Mouse (Mus musculus): Measurements from ENCODE around the gene Figla. TPM values are rescaled to one million over a fixed set of nuclear protein-coding genes. Genes with fewer than 3 reads are reported as not detected.
"Not testable (repeated sequence)": the region's sequence is repeated elsewhere in the genome, so short reads cannot be mapped to it uniquely, and the experiment has no call there.

The Figla gene
- not detected in 2 replicates for polyA plus RNA-seq (2012)

DNA sequence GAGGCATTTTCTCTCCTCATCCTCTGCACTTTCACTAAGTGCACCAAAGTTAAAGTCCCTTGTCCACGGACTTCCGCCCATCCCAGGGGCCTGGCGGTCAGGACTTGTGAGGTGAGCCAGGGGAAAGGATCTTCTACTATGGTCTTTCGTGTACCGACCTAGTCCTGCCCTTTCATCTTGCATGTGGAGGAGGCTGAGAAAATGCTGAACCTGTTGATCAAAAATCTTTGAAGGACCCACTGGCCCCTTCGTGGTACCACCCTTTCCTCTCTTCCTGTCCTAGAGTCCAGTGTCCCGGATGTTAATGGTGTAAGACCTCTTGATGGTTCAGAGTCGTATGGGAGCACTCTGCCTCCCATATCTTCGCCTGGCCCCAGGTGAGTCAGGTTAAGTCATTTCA lies at the start of gene Figla:
Gene Figla (plus strand): TSS at position 301 of the 400 bp plus-strand sequence.
- peaks cover 4% of the 10 kb centered on the region; the same call in 1 of the 2 replicates for H3K27me3 ChIP-seq (ENCODE audit: control insufficient read depth)

DNA sequence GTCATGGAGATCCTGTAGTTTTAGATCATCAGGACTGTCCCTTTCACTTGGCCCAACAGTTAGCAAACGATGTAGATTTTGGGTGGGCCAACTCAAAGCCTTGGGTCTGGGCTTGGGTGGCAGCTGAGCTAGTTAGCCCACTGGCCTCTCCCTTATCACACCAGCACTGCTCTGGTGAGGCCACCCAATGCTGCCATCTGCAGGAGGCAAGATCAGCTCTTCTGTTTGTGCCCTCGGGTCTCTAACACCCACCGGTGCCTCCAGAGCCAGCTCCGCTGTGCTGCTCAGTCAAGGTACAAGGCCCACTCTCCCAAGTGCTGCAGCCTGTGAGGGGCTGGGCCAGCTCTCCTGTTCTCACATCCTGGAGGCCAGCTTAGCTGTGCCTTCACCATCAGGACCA lies 49.3 kb upstream of the Figla start:
- Histone ChIP-seq H3K4me1 (ENCODE audit: control insufficient read depth) (peaks cover 17% of the 10 kb centered on the region), H3K9me3 (ENCODE audit: control insufficient read depth, low read length) (no peaks in the 10 kb centered on the region)

More for the DNA sequence above, at the start of gene Figla:
- Histone ChIP-seq H3K9me3 (ENCODE audit: control insufficient read depth, low read length) (no peaks in the 10 kb centered on the region), H3K4me1 (ENCODE audit: control insufficient read depth) (no peaks in the 10 kb centered on the region; the same call in 1 of the 2 replicates), H3K36me3 (ENCODE audit: control insufficient read depth) (no peaks in the 10 kb centered on the region), H3K4me3 (replicated peaks) (no peak within 1 kb of the TSS)
- no peak for TF ChIP-seq TAL1 (IDR thresholded peaks at IDR 0.05; ENCODE audit: low read length)
- no peak for TF ChIP-seq GATA1 (IDR thresholded peaks at IDR 0.05; ENCODE audit: low read length)

GRCm38 (mm10) chr6:85969889-85970288 lies 46.1 kb upstream of the Figla start:
- Histone ChIP-seq H3K27me3 (ENCODE audit: control insufficient read depth) (no peaks in the 10 kb centered on the region), H3K4me1 (ENCODE audit: control insufficient read depth) (peaks cover 11% of the 10 kb centered on the region), H3K36me3 (ENCODE audit: control insufficient read depth) (no peaks in the 10 kb centered on the region), H3K4me3 (replicated peaks) (no peak overlapping the region), H3K9me3 (ENCODE audit: control insufficient read depth, low read length) (no peaks in the 10 kb centered on the region)
- no peak for TF ChIP-seq GATA1 (IDR thresholded peaks at IDR 0.05; ENCODE audit: low read length)
- TF ChIP-seq TAL1 (IDR thresholded peaks at IDR 0.05; ENCODE audit: low read length), result no peak

More for the DNA sequence above, 49.3 kb upstream of the Figla start:
- H3K4me3 ChIP-seq (replicated peaks), result no peak overlapping the region
- no peaks in the 10 kb centered on the region for H3K27me3 ChIP-seq (ENCODE audit: control insufficient read depth)
- no peak for TF ChIP-seq GATA1 (IDR thresholded peaks at IDR 0.05; ENCODE audit: low read length)
- no peak for TF ChIP-seq TAL1 (IDR thresholded peaks at IDR 0.05; ENCODE audit: low read length)
- H3K36me3 ChIP-seq (ENCODE audit: control insufficient read depth), result no peaks in the 10 kb centered on the region

- Histone ChIP-seq H3K9me3 (ENCODE audit: control insufficient read depth, low read length) (no peaks in the 10 kb centered on the region), H3K27me3 (ENCODE audit: control insufficient read depth) (no peaks in the 10 kb centered on the region), H3K4me1 (ENCODE audit: control insufficient read depth) (peaks cover 11% of the 10 kb centered on the region), H3K36me3 (ENCODE audit: control insufficient read depth) (no peaks in the 10 kb centered on the region), H3K4me3 (replicated peaks) (no peak overlapping the region)
- TF ChIP-seq GATA1 (IDR thresholded peaks at IDR 0.05; ENCODE audit: low read length) (no peak), TAL1 (IDR thresholded peaks at IDR 0.05; ENCODE audit: low read length) (no peak)
Observed at GRCm38 (mm10) chr6:85972699-85973098, 43.3 kb upstream of the Figla start.

GRCm38 (mm10) chr6:85973336-85973735 lies 42.6 kb upstream of the Figla start:
- TF ChIP-seq GATA1 (IDR thresholded peaks at IDR 0.05; ENCODE audit: low read length) (no peak), TAL1 (IDR thresholded peaks at IDR 0.05; ENCODE audit: low read length) (no peak)
- H3K4me1 ChIP-seq (ENCODE audit: control insufficient read depth), result peaks cover 11% of the 10 kb centered on the region
- no peaks in the 10 kb centered on the region for H3K9me3 ChIP-seq (ENCODE audit: control insufficient read depth, low read length)
- no peaks in the 10 kb centered on the region for H3K27me3 ChIP-seq (ENCODE audit: control insufficient read depth)
- H3K4me3 ChIP-seq (replicated peaks), result no peak overlapping the region
- no peaks in the 10 kb centered on the region for H3K36me3 ChIP-seq (ENCODE audit: control insufficient read depth)

- Histone ChIP-seq H3K27me3 (ENCODE audit: control insufficient read depth) (no peaks in the 10 kb centered on the region), H3K9me3 (ENCODE audit: control insufficient read depth, low read length) (no peaks in the 10 kb centered on the region; the same call in 1 of the 2 replicates), H3K4me3 (replicated peaks) (no peak overlapping the region), H3K36me3 (ENCODE audit: control insufficient read depth) (no peaks in the 10 kb centered on the region), H3K4me1 (ENCODE audit: control insufficient read depth) (peaks cover 11% of the 10 kb centered on the region)
- TF ChIP-seq TAL1 (IDR thresholded peaks at IDR 0.05; ENCODE audit: low read length), result no peak
- TF ChIP-seq GATA1 (IDR thresholded peaks at IDR 0.05; ENCODE audit: low read length), result no peak
Observed at GRCm38 (mm10) chr6:85974941-85975617, 40.9 kb upstream of the Figla start.

DNA sequence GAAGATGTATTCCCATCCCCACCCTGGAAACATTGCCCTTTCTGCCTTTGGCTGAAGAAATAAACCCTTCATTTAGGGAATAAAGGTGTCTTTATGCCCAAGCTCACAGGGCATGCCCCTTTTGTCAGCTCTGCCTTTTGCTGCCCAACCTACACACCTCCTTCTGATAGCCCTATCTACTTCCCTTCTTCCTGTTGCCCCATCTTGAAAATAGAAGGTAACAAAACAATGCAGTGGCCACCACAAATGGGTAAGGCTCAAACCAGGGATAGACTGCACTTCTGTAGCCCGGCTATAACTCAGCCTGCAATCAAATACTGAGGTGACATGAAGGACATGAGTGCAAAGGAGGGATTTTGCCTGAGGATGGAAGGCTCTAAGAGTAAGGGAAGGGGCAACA lies 40.2 kb upstream of the Figla start:
- Histone ChIP-seq H3K27me3 (ENCODE audit: control insufficient read depth) (no peaks in the 10 kb centered on the region), H3K36me3 (ENCODE audit: control insufficient read depth) (no peaks in the 10 kb centered on the region), H3K9me3 (ENCODE audit: control insufficient read depth, low read length) (no peaks in the 10 kb centered on the region; the same call in 1 of the 2 replicates), H3K4me1 (ENCODE audit: control insufficient read depth) (peaks cover 11% of the 10 kb centered on the region), H3K4me3 (replicated peaks) (no peak overlapping the region)
- TF ChIP-seq TAL1 (IDR thresholded peaks at IDR 0.05; ENCODE audit: low read length) (no peak), GATA1 (IDR thresholded peaks at IDR 0.05; ENCODE audit: low read length) (no peak)

DNA sequence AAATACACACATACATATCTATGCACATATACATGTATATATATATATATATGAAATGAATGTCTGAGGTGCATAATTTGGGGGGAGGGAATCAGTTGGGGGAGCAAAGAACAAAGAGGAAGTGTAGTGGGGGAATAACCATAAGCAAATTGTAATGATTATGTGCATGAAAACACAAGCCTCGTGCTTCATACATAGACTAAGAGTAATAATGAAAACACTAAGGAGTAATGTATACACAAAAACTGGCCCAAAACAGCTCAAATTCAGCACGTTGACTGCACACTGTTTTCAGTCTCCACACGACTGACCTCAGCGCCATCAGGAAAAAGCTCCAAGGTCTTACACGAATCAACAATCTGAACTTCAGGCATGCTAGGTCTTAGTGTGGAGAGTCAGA lies 39.7 kb upstream of the Figla start:
- TF ChIP-seq TAL1 (IDR thresholded peaks at IDR 0.05; ENCODE audit: low read length), result no peak
- TF ChIP-seq GATA1 (IDR thresholded peaks at IDR 0.05; ENCODE audit: low read length), result no peak
- Histone ChIP-seq H3K4me1 (ENCODE audit: control insufficient read depth) (peaks cover 11% of the 10 kb centered on the region), H3K36me3 (ENCODE audit: control insufficient read depth) (no peaks in the 10 kb centered on the region), H3K9me3 (ENCODE audit: control insufficient read depth, low read length) (no peaks in the 10 kb centered on the region; the same call in 1 of the 2 replicates), H3K27me3 (ENCODE audit: control insufficient read depth) (no peaks in the 10 kb centered on the region), H3K4me3 (replicated peaks) (no peak overlapping the region)

DNA sequence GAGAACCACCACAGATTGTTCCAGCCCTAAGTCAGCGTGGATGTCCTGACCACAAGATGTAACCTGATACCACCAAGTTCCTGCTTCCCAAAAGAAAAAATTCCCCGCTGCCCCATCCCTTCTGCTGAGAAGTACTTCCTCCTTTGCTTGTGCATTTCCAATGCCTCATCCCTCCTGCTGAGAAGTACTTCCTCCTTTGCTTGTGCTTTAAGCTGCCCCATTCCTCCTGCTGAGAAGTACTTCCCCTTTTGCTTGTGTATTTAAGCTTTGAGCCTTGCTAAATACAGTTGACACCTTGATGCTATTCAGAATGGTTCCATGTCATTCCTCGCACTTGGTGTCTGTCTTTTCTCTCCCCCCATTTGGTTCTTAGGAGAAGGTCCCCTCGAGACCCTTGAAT lies 37.2 kb upstream of the Figla start:
- H3K9me3 ChIP-seq (ENCODE audit: control insufficient read depth, low read length); H3K27me3 ChIP-seq (ENCODE audit: control insufficient read depth); H3K4me3 ChIP-seq (replicated peaks); H3K36me3 ChIP-seq (ENCODE audit: control insufficient read depth): not testable (repeated sequence)
- peaks cover 11% of the 10 kb centered on the region for H3K4me1 ChIP-seq (ENCODE audit: control insufficient read depth)

- TF ChIP-seq GATA1 (IDR thresholded peaks at IDR 0.05; ENCODE audit: low read length) (no peak), TAL1 (IDR thresholded peaks at IDR 0.05; ENCODE audit: low read length) (no peak)
- Histone ChIP-seq H3K4me3 (replicated peaks) (no peak overlapping the region), H3K27me3 (ENCODE audit: control insufficient read depth) (0 out of 2 replicates have a peak, but pooled peaks cover 3% of the 10 kb centered on the region), H3K36me3 (ENCODE audit: control insufficient read depth) (no peaks in the 10 kb centered on the region), H3K4me1 (ENCODE audit: control insufficient read depth) (no peaks in the 10 kb centered on the region), H3K9me3 (ENCODE audit: control insufficient read depth, low read length) (peaks cover 2% of the 10 kb centered on the region; the same call in 1 of the 2 replicates)
Observed at GRCm38 (mm10) chr6:85984351-85984750, 31.6 kb upstream of the Figla start.

- not testable (repeated sequence) for H3K9me3 ChIP-seq (ENCODE audit: control insufficient read depth, low read length); H3K4me3 ChIP-seq (replicated peaks); H3K4me1 ChIP-seq (ENCODE audit: control insufficient read depth); H3K36me3 ChIP-seq (ENCODE audit: control insufficient read depth); H3K27me3 ChIP-seq (ENCODE audit: control insufficient read depth)
Observed at GRCm38 (mm10) chr6:85989570-85989969, 26.4 kb upstream of the Figla start.

- not testable (repeated sequence) for H3K4me3 ChIP-seq (replicated peaks); H3K4me1 ChIP-seq (ENCODE audit: control insufficient read depth); H3K27me3 ChIP-seq (ENCODE audit: control insufficient read depth); H3K9me3 ChIP-seq (ENCODE audit: control insufficient read depth, low read length); H3K36me3 ChIP-seq (ENCODE audit: control insufficient read depth)
Observed at GRCm38 (mm10) chr6:85990774-85991173, 25.2 kb upstream of the Figla start.

Measured in erythroblast, embryonic 14.5 days (primary cell).